In the genomic region with DNA sequence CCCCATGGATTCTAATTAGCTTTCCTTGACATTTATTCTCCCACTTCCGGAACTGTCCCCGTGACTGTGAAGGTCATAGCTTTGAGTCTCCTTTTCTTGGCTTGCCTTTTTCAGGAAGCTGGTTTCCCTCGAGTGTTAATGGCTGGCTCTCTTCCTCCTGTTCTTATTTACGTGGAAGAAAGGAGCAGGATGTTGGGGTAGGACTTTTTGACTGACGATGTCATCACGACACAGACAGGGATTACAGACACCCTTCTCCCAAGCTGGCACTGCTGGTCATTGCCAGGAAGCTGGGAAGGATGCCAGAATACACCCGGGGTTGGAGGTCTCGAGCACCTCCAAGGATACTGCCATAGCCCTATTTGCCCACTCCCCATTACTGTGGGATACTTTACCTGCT, we compare ENCODE assay signal across 24 mouse cellular contexts. TPM values are rescaled to one million over a fixed set of nuclear protein-coding genes. Genes with fewer than 3 reads are reported as not detected.
DNase-seq lines count a peak whose midpoint lies in the region; ATAC-seq and TF ChIP-seq lines count a peak whose summit lies in the region.
"Had no signal": no experiment of that assay in that cellular context is flagged by ENCODE, and none has a peak within 500 bp of the region (broad histone marks: within the 10 kb centered on the region; RNA-seq: fewer than 3 reads in every experiment).

No protein-coding gene starts in this region.

- no peak overlapping the region for H3K9ac ChIP-seq in heart, postnatal 0 days (replicated peaks; ENCODE audit: low read depth, low read length)
- H3K9ac ChIP-seq in lung, embryonic 16.5 days (ENCODE audit: low read length) = no peak overlapping the region
- H3K9ac ChIP-seq in midbrain, embryonic 13.5 days (replicated peaks) = no peak overlapping the region
- H3K9ac ChIP-seq: embryonic facial prominence, embryonic 12.5 days; forebrain, postnatal 0 days; heart, embryonic 15.5 days; limb, embryonic 12.5 days; liver, postnatal 0 days; midbrain, embryonic 15.5 days; neural tube, embryonic 12.5 days had no signal

- 18% methylated on average over 8 of the region's 8 CpGs for WGBS in heart, postnatal 0 days
- 36% methylated on average over 8 of the region's 8 CpGs for WGBS in lung, embryonic 16.5 days
- 76% methylated on average over 8 of the region's 8 CpGs for WGBS in midbrain, embryonic 13.5 days

- no peaks in the 10 kb centered on the region for H3K27me3 ChIP-seq in heart, postnatal 0 days (ENCODE audit: control insufficient read depth, insufficient read depth, low read length)
- H3K27me3 ChIP-seq in lung, embryonic 16.5 days (ENCODE audit: control insufficient read depth, insufficient read depth, low read depth, low read length) = no peaks in the 10 kb centered on the region
- H3K27me3 ChIP-seq in midbrain, embryonic 13.5 days = no peaks in the 10 kb centered on the region
- H3K27me3 ChIP-seq: embryonic facial prominence, embryonic 12.5 days; heart, embryonic 15.5 days; limb, embryonic 12.5 days; midbrain, embryonic 15.5 days; neural tube, embryonic 12.5 days had no signal

- no peak overlapping the region for H3K4me2 ChIP-seq in heart, postnatal 0 days (ENCODE audit: low read depth, low read length)
- H3K4me2 ChIP-seq in lung, embryonic 16.5 days (ENCODE audit: low read depth, low read length) = no peak overlapping the region
- no peak overlapping the region for H3K4me2 ChIP-seq in midbrain, embryonic 13.5 days (replicated peaks)
- H3K4me2 ChIP-seq: embryonic facial prominence, embryonic 12.5 days; heart, embryonic 15.5 days; limb, embryonic 12.5 days; liver, embryonic 11.5 days; midbrain, embryonic 15.5 days; neural tube, embryonic 12.5 days had no signal

- no peak overlapping the region for H3K4me3 ChIP-seq in heart, postnatal 0 days (ENCODE audit: low read depth, low read length)
- no peak overlapping the region for H3K4me3 ChIP-seq in lung, embryonic 16.5 days (ENCODE audit: low read length)
- no peak overlapping the region for H3K4me3 ChIP-seq in midbrain, embryonic 13.5 days (replicated peaks)
- H3K4me3 ChIP-seq: embryonic facial prominence, embryonic 12.5 days; heart, embryonic 15.5 days; limb, embryonic 12.5 days; megakaryocyte, embryonic 14.5 days; midbrain, embryonic 15.5 days; neural tube, embryonic 12.5 days had no signal

- no peaks in the 10 kb centered on the region for H3K36me3 ChIP-seq in heart, postnatal 0 days (replicated peaks; ENCODE audit: control insufficient read depth, insufficient read depth, low read length)
- no peaks in the 10 kb centered on the region for H3K36me3 ChIP-seq in lung, embryonic 16.5 days (ENCODE audit: control insufficient read depth, insufficient read depth, low read length)
- no peaks in the 10 kb centered on the region for H3K36me3 ChIP-seq in midbrain, embryonic 13.5 days
- H3K36me3 ChIP-seq: embryonic facial prominence, embryonic 12.5 days; heart, embryonic 15.5 days; limb, embryonic 12.5 days; midbrain, embryonic 15.5 days; neural tube, embryonic 12.5 days had no signal

- no peaks in the 10 kb centered on the region for H3K9me3 ChIP-seq in heart, postnatal 0 days (replicated peaks; ENCODE audit: control insufficient read depth, low read length)
- H3K9me3 ChIP-seq in lung, embryonic 16.5 days (ENCODE audit: control insufficient read depth, low read length) = no peaks in the 10 kb centered on the region
- H3K9me3 ChIP-seq in midbrain, embryonic 13.5 days = no peaks in the 10 kb centered on the region
- H3K9me3 ChIP-seq: embryonic facial prominence, embryonic 12.5 days; heart, embryonic 15.5 days; limb, embryonic 12.5 days; megakaryocyte, embryonic 14.5 days; midbrain, embryonic 15.5 days; neural tube, embryonic 12.5 days had no signal

- no peak for TF ChIP-seq EP300 in heart, postnatal 0 days (IDR thresholded peaks at IDR 0.05; ENCODE audit: low read depth)

- 0 out of 2 replicates have a peak, but pooled peaks have one; percentile 20 for ATAC-seq in heart, postnatal 0 days (ENCODE audit: insufficient read depth, low read depth)
- ATAC-seq in lung, embryonic 16.5 days (ENCODE audit: low read depth) = peak; percentile 12; the same call in 1 of the 2 replicates
- ATAC-seq in midbrain, embryonic 13.5 days = no peak
- ATAC-seq: liver, postnatal 0 days had no signal

- DNase-seq in adrenal gland, adult (ENCODE audit: inconsistent age in 2 of 2, low spot score in 1 of 2) = peak; percentile 36 to 75
- no peak for DNase-seq in adrenal gland, adult 8-10 months
- DNase-seq in heart, postnatal 0 days (ENCODE audit: low spot score) = peak; percentile 37
- no peak for DNase-seq in heart, adult 9 months (ENCODE audit: low spot score in 2 of 2)
- DNase-seq in lung, postnatal 25 days (ENCODE audit: low spot score) = no peak
- peak; percentile 20 to 30 for DNase-seq in adrenal gland, postnatal 36 days
- DNase-seq: forebrain, postnatal 0 days; gastrocnemius, postnatal 14 days; heart, adult 18-20 months; kidney, adult 11 months; liver, postnatal 0 days; right cerebral cortex, postnatal 14 days; thymus, adult 2 months; thymus, postnatal 4 days had no signal

- peaks cover 5% of the 10 kb centered on the region for H3K4me1 ChIP-seq in heart, postnatal 0 days (ENCODE audit: control insufficient read depth, insufficient read depth)
- H3K4me1 ChIP-seq in lung, embryonic 16.5 days (replicated peaks; ENCODE audit: control insufficient read depth, insufficient read depth, low read length) = no peaks in the 10 kb centered on the region
- peaks cover 7% of the 10 kb centered on the region; the same call in 1 of the 2 replicates for H3K4me1 ChIP-seq in midbrain, embryonic 13.5 days (replicated peaks)
- H3K4me1 ChIP-seq: embryonic facial prominence, embryonic 12.5 days; heart, embryonic 15.5 days; limb, embryonic 12.5 days; neural tube, embryonic 12.5 days had no signal

- TF ChIP-seq CTCF in heart, postnatal 0 days (IDR thresholded peaks at IDR 0.05; ENCODE audit: low read depth) = no peak

- H3K27ac ChIP-seq in heart, postnatal 0 days (ENCODE audit: low read depth) = 0 out of 2 replicates have a peak overlapping the region, but pooled peaks have one; percentile 34
- no peak overlapping the region; the same call in 1 of the 2 replicates for H3K27ac ChIP-seq in lung, embryonic 16.5 days (ENCODE audit: low read length)
- H3K27ac ChIP-seq in midbrain, embryonic 13.5 days = no peak overlapping the region
- H3K27ac ChIP-seq: embryonic facial prominence, embryonic 12.5 days; heart, embryonic 15.5 days; limb, embryonic 12.5 days; midbrain, embryonic 15.5 days; neural tube, embryonic 12.5 days; stomach, postnatal 0 days had no signal

RNA-seq across cellular contexts. Expression of a gene that starts 14.3 kb away (rescaled TPM):
- 10 to 100 TPM; 44.0 to 63.2 (median 51.9) TPM for total RNA-seq in adrenal gland, adult 8-10 months (2022)
- total RNA-seq in heart, postnatal 0 days (2014; rRNA removed; ENCODE audit: low replicate concordance) = 21.4 and 36.6 TPM in 2 replicates
- polyA plus RNA-seq in heart, postnatal 0 days (2015; fragmentation: Nextera tagmentation; extraction: Ambion mirVana) = 19.6 and 19.8 TPM in 2 replicates
- 54.2 and 57.1 TPM in 2 replicates for polyA plus RNA-seq in lung, embryonic 16.5 days (2015; fragmentation: Nextera tagmentation; extraction: Ambion mirVana)
- 10 to 100 TPM; 49.4 to 51.0 TPM for total RNA-seq in adrenal gland, postnatal 36 days (2021)
- 65.6 and 65.8 TPM in 2 replicates for polyA plus RNA-seq in midbrain, embryonic 13.5 days (2015; fragmentation: Nextera tagmentation; extraction: Ambion mirVana)

Comparison
In these comparisons a context has a peak if more than half of its experiments do, and no peak if none do; other contexts are left out.
1. DNase-seq: peak in adrenal gland, adult (2 of 2), heart, postnatal 0 days (single experiment) and adrenal gland, postnatal 36 days (2 of 2); none in adrenal gland, adult 8-10 months (single experiment), heart, adult 9 months (0 of 2) and lung, postnatal 25 days (single experiment).